Mouse (Mus musculus): ENCODE data around the gene Ypel4.
"Not testable (repeated sequence)": the region's sequence is repeated elsewhere in the genome, so short reads cannot be mapped to it uniquely, and the experiment has no call there.

The Ypel4 gene

DNA sequence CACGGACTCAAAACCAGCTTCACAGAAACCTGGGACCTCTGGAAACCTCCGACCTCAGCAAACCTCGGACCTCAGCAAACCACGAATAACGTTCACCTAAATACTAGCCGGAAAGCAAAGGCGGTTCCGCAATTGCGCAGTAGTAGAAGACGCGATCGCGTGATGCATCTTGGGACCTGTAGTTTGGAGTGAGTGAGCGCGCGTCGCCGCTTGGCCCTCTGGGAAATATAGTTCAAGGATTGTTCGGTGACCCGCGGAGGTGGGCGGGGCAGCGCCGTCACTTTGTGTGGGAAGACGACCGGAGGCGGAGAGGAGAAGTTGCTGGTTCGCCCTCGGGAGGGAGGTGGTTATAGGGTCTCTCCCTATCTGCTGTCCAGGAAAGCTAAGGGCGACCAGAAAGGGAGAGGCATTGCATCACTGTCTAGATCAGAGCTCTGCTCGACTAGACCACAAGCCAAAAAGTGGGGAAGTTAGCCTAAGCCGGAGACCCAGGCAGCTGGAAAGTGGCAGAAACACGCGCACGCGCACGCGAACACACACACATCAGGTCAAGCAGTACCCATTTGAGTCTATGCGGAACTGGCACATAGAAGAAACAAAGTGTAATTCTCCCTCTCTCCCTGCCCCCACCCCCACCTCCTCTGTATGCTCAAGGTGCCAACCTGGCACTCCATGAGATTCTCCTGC is 6.5 kb upstream of the Ypel4 start, which contains the start of gene Clp1:
Gene Clp1 (minus strand): TSS at position 179 of the 687 bp plus-strand sequence.
- DNase-seq (ENCODE audit: extremely low spot score, low read depth, low spot score), result peak; percentile 93

DNA sequence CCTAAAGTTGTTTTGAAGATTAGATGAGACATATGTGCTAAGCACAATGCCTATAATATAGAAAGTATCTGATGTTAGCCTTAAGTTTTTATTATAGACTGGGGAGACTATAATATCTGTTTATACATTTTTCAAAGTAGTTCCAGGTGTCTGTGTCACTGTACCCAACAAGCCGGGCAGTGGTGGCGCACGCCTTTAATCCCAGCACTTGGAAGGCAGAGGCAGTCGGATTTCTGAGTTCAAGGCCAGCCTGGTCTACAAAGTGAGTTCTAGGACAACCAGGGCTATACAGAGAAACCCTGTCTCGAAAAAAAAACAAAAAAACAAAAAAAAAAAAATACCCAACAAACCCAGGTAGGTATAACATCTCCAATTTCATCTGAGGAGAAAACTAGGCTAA is 5.7 kb upstream of the Ypel4 start:
- DNase-seq (ENCODE audit: extremely low spot score, low read depth, low spot score), result not testable (repeated sequence)

DNA sequence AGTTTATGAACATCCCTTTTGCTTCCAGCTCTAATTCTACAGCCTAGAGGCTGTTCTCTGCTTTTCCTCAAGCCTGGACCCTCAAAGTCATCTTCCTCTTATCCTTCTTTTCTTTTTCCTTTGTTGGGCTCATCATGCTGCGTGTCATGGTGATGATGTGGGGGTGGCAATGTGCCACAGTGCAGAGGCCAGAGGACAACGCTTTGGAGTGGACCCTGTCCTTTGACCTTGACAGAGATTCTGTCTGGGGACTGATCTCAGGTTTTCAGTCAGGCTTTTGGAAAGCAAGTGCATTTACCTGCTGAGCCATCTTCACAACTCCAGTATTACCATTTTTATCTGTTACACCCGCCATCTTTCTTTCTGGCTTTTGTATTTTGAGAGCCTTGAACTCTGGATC is 2.7 kb upstream of the Ypel4 start:
- DNase-seq (ENCODE audit: extremely low spot score, low read depth, low spot score), result no peak

DNA sequence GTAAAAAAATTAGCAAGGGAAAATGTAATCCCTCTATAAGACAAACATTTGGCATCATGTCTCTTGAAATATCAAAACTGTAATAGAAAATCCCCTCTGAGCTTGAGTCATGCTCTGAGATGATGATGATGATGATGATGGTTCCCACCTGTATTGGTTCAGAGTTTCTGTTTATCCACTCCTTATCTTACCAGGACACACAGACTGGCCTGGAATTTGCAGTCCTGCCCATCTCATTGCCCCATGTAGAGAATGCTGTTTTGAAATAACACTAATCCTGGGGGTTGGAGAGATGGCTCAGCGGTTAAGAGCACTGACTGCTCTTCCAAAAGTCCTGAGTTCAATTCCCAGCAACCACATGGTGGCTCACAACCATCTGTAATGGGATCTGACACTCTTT is 1.5 kb upstream of the Ypel4 start:
- no peak for DNase-seq (ENCODE audit: extremely low spot score, low read depth, low spot score)

DNA sequence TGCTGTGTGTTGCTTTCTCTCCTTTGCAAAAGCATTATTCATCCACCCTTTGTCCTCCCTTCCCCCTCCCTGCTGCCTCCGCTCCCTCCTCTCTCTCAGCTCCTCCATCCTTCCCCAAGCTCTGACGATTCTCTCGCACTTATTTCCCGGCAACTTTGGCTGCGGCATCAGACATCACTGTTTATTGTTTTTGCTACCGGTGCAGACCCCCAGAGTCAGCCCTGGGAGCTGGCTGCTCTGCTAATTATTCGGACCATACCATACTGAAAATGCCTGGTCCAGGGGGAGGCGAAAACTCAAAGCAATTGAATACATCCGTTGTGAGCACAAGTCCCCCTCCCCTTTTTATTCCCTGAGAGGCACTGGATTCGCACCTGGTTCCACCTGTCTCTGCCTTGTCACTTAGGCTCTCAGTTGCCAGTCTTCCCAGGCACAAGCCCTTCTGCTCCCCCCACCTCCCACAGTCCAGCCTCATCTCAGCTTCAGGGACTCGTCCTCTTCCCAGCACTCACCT is 550 bp downstream of the Ypel4 start:
- DNase-seq (ENCODE audit: extremely low spot score, low read depth, low spot score), result no peak

DNA sequence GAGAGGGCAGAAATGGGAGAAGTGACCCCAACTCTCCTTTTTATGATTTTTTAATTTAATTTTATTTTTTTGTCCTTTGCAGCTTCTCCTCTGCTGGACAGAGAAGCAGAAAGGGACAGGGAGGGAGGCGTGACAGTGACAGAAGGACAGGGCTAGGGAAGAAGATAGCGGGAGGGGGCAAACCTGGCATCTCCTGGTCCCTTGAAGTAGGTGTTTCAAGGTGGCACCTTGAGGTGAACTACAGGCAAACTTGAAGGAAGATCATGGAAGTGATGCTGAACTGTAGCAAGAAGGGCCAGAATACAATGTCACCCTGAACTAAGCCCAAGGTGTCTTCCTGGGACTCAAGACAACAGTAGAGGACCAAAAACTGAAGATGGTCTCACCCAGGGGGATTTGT is 1.1 kb downstream of the Ypel4 start:
- DNase-seq (ENCODE audit: extremely low spot score, low read depth, low spot score), result no peak

DNA sequence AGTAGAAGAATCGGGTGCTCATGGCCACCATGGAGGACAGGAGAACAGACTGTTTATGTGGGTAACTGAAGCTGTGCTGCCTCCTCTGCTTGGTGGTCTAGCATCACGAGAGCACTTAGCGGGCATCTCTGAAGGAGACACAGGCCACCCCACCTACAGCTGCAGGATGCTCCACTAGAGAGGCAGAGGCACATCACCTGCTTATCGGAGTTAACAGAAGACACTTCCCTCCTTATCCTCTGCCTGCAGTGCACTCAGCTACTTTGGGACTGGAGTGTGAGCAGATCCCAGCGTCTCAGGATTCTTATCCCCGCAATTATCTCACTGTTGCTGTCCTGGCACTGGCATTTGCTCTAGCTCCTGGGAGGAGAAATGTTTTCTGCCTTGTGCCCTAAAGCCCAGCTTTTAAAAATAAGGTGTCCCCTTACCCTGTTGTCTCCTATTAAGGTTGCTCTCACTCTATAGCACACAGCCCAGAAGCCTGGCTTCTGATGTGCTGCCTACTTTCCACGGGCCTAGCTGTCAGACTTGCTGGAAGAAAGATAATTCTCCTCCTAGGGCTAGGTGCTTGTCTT is 1.6 kb downstream of the Ypel4 start:
- no peak for DNase-seq (ENCODE audit: extremely low spot score, low read depth, low spot score)

DNA sequence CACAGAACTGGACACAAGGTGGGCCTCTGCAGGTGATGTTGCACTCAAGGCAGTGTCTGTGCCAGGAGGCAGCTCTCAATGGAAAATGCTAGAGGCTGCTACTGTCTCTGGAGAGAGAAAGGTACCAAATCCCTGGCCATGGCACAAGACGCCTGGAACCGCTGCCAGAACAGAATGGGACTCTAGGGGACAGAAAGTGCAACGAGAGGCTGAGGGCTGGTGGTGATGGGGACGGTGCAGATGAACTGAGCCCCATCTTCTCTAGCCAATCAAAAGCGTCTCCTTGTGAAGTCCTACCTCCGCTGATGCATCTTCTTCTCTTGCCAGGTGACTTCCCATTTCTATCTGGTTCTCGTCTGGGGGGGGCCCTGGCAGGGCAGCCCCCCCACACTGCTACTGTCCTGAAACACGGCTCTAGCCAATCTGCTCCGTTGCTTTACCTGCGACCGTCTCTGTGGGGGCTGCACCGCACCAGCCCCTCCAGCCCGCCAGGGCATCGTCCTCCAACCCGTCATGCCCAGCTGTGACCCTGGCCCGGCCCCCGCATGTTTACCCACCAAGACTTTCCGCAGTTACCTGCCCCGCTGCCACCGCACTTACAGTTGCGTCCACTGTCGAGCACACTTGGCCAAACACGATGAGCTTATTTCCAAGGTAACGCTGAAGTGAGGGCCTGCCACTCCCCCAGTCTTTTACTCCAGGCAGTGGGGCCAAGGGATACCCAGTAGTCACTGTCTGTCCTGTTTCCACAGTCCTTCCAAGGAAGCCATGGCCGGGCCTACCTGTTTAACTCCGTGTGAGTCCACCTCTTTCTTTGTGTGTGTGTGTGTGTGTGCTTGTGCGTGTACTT is 2.7 kb downstream of the Ypel4 start:
- DNase-seq (ENCODE audit: extremely low spot score, low read depth, low spot score), result no peak

DNA sequence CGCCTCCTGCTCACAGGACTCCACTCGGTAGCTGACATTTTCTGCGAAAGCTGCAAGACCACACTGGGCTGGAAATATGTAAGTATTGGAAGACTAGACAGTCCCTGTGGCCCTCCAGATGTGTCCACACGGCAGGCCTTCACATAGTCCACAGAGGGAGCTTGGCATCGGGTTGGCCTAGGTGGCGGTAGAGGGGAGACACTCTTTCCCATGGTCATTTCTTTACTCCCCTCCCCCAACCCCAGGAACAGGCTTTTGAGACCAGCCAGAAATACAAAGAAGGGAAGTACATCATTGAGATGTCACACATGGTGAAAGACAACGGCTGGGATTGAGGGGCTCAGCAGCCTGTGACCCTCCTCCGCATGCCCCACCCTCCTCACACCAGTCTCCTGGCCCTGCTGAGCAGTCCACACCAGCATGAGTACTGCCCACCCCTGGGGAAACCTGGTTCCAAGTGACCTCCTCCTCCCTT is 3.6 kb downstream of the Ypel4 start:
- no peak for DNase-seq (ENCODE audit: extremely low spot score, low read depth, low spot score)

DNA sequence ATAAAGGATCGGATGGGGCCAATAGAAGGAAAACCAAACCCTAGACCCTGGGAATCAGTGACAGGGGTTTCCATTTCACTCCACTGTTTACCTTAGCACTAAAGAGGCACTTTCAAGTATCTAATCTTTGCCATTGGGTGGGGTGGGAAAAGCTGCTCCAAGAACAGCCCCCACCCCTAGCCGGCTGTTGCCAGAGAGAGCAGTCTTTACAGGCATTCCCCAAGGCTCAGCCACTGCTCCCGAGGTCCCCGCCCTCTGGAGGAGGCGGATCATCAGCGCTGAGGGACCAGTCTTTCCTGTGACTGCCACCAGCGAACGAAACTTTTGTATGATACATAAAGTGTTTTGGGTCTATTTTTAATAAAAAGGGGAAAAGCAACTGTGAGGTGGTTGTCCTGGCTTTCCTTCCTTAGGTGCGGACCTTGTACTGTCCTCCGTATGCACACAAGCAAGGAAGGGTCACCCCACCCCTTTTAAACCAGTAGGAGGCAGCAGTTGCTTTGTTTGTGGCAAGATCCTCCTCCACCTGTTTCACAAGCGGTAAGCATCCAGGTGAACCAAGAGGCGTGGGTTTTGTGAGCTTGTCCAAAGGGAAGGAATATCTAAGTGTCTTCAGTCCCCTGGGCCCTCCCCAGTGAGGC is 4.5 kb downstream of the Ypel4 start:
- DNase-seq (ENCODE audit: extremely low spot score, low read depth, low spot score), result no peak

DNA sequence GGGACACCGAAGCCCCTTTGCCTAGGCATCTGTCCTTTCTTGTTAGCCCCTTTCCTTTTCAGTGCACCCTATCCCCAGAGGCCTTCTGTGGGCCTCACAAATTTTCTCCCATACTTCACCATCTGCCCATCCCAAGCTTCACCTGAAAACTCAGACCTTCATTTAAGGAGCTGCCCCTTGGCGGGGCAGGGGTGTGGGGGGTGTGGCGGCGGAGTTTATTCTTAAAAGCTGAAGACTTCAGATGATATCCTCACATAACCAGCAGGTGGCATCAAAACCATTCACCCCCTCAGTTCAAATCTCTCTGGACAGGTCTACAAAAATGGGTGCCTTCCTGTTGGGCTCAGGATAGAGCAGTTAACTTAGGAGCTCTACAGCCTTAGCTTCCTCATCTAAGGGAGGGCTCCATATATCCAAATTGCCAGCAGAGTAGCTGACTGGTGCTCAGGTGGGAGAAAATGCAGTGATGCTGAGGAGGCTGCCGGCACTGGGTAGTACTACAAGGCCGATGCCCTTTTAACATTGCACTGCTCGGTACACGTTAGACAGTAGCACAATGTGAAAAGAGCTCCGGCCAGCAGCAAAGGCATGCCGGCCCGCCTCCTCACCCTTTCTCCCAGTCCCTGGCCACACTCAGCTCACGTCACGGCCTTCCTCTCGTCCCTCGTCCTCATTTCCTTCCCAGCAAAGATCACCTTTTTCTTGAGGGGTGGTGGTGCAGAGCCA is 6.9 kb downstream of the Ypel4 start:
- DNase-seq (ENCODE audit: extremely low spot score, low read depth, low spot score), result no peak

DNA sequence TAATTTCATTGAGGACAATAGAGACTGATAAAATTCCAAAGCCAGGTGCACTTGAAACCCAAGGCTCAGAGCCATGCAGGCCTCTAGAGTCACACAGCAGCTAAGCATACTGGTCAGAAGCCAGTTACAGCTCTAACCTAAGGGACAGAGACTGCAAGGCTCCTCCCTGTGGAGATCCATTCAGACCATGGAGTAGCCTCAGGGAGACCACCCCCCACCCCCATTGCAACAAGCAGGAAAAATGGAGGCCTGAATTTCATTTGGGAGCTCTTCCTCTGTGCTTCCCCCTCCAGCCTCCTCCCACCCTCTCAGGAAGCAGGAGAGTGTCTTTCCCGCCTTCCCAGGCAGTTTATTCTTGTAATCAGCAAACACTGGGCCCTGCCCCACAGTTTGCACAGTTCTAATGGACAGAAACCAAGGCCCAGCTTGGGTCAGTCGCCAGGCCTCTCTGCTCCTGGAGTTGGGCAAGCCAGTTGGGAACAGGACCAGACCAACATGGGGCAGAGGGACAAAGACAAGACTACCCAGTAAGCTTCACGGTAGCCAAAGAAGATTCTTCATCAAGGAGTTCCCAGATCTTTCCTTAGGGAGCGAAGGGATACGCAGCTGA is 8.1 kb downstream of the Ypel4 start:
- DNase-seq (ENCODE audit: extremely low spot score, low read depth, low spot score), result no peak

DNA sequence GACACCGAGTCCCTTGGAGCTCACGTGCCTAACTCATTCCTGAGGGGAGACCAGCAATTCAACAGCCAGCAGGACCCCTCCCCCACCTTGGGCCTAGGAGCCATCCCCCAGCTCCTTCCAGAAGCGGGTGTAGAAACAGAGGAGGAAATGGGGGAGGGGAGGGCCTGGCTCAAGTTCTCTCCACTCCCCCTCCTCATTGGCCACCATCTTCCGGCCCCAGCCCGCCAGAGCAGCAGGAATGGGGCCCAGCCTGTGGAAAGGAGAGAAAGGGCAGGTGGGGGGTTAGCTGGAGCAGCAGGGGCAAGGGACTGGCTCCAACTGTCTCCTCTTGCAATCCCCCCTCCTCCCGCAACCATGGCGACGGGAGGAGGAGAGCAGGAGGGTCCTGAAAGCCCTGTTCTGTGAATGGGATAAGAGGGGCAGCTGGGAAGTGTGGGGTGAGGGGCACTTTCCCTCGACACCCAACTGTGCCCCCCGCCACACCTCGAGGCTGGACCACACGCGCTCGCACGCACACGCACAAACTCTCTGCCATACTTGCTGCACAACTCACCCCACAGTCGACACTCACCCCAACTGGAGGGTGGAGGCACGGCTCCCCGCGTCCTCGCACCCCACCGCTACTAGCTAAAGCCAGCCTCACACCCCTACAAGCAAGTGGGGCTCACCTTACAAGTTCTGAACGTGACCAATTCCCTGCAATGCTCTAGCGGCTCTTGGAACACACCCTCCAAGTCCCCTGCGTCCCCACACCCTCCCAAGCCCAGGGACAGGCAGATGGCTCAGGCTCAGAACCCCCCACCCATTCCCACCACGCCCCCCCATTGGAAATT is 8.8 kb downstream of the Ypel4 start:
- DNase-seq (ENCODE audit: extremely low spot score, low read depth, low spot score), result peak; percentile 89

DNA sequence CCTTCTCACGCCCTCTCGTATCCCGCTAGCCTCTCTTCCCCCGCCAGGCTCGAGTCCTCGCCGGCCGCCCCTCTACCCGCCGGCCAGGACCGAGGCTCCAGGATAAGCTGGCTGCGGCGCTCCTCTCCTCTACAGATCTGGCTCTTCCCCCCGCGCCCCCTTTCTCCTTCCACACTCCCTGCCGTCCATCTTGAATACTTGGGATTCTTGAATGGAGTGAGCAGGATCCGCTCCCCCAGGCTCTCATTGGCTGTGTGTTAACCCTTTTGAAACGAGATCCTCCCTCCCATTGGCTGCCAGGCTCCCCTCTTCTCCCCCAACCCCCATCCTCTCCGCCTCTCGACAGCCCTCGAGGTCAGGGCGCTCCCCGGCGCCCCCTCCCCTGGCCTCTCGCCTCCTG is 9.7 kb downstream of the Ypel4 start, which contains the start of gene Gm19426:
Gene Gm19426 (minus strand): TSS at position 95 of the 400 bp plus-strand sequence.
- DNase-seq (ENCODE audit: extremely low spot score, low read depth, low spot score), result peak; percentile 89

DNA sequence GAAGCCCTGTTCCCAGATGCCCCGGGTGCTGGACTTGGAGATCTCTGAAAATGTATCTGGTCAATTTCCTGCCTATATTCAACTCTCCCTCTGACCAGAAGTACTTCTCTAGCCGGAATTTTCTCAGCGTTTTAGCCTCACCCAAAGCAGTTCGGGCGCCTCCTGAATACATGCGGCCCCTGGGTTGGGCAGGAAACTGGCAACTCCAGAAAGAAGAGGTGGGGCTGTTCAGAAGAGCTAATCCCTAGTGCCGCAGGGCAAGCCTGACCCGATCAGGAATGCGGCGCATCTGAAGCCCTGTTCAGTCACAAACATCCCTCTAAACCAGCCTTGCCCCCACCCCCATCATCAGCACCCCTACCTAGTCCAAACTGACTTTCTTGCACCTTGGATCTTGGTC is 10.3 kb downstream of the Ypel4 start:
- no peak for DNase-seq (ENCODE audit: extremely low spot score, low read depth, low spot score)

DNA sequence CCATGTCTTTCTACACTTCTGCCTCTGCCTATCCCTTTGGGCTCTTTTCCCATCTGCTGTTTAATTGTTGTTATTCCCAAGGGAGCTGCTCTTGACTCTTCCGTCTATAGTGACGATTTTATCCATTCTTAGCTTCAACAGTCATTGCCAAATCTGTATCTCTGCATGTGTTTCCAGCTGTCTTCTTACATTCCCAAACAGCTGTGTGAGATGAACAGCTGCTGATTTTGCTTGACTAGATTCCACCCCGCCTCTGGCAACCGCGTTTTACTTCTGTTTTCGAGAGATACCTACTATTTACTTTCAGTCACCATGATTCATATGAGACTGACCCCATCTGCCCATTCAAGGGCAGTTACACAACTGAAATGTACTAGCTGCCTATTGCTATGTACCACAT is 16.3 kb downstream of the Ypel4 start:
- no peak for DNase-seq (ENCODE audit: extremely low spot score, low read depth, low spot score)

DNA sequence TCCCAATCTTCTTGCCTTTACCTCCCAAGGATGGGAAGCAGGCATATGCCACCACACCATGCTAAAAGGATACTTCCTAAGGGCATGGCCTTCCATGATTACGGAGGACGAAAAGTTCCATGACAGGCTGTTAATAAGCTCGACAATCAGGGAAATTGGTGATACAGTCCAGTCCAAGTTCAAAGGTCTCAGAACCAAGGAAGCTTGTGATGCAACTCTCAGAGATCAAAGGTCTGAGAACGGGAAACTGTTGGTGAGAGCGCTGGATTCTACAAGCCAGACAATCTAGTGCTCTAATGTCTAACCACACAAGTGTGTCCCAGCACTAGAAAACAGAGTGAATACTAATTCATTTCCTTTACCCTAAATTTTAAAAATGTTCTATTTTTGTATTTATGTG is 22.4 kb downstream of the Ypel4 start:
- no peak for DNase-seq (ENCODE audit: extremely low spot score, low read depth, low spot score)

DNA sequence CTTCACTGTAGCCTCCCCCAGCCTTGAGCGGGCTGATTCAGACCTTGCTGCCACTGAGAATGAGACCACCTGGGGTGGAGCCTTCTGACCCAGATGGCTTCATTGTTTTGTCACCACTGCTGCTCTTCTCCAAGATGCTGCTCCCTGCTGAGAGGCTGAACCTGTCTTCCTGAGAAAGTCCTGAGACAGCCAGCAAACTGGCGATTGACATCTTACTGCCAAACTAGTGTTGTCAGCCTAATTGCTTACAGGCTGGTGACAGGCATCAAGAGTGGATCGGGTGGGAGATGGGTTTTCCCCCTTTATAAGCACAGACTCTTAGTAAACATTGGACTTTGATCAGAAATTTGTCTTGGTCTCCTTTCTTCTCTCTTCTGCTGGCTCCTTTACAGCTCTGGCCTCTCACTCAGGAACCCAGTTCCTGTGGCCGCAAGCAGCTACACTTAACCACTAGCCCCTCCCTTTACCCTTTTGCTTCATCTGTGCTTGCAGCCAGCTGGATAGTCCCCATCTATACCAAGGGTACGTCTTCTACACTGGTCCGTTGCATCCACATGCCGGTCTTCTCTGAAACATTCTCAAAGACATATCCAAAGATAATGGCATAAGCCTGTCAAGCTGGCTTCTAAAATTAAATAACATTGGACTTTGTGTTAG is 23.3 kb downstream of the Ypel4 start:
- no peak for DNase-seq (ENCODE audit: extremely low spot score, low read depth, low spot score)

All from hindlimb bud, embryonic 11.5 days (tissue).